In genomic region chr1:105780457-105781364, GRCm38 (mm10) we compare ENCODE assay signal across 8 mouse cellular contexts. TPM values are rescaled to one million over a fixed set of nuclear protein-coding genes. Genes with fewer than 3 reads are reported as not detected.
DNase-seq lines count a peak whose midpoint lies in the region; ATAC-seq and TF ChIP-seq lines count a peak whose summit lies in the region.

Gene Tnfrsf11a (plus strand): TSS chr1:105780718.

- in situ Hi-C loops in CH12.LX (cut with MboI; ENCODE audit: low pct_ligation_motif_present, low pct_unique_long_range_greater_than_20kb, low sequenced_read_pairs) = no loop called here

- H3K79me2 ChIP-seq in CH12.LX (replicated peaks; ENCODE audit: control insufficient read depth, extremely low read depth, insufficient read depth, poor library complexity, severe bottlenecking) = no peaks in the 10 kb centered on the region

- TF ChIP-seq RAD21 in CH12.LX (IDR thresholded peaks at IDR 0.05; ENCODE audit: low read depth, low read length) = peak; percentile 21

- no peak for TF ChIP-seq EP300 in CH12.LX (IDR thresholded peaks at IDR 0.05; ENCODE audit: low read length)

- peak in 1 of 2 experiments; percentile 58; a peak in 2 of 4 replicates for TF ChIP-seq CTCF in CH12.LX (conservative IDR thresholded peaks at IDR 0.05 in 1 of 2, IDR thresholded peaks at IDR 0.05 in 1 of 2; ENCODE audit: low read depth in 2 of 2, low read length in 2 of 2)
- TF ChIP-seq CTCF in forebrain, postnatal 0 days (IDR thresholded peaks at IDR 0.05; ENCODE audit: low read depth) = peak; percentile 64

- 3% methylated on average over 63 of the region's 77 CpGs for WGBS in forebrain, postnatal 0 days
- whole genome bisulfite sequencing in hindbrain, embryonic 10.5 days = 3% methylated on average over 76 of the region's 77 CpGs
- WGBS in lung, embryonic 15.5 days = 3% methylated on average over 57 of the region's 77 CpGs
- 4% methylated on average over 46 of the region's 77 CpGs for WGBS in neural tube, embryonic 15.5 days

- DNase-seq in CH12.LX (ENCODE audit: extremely low read depth) = no peak
- DNase-seq in cerebellum, adult 11-12 months = peak; percentile 66
- DNase-seq in forebrain, postnatal 0 days = peak; percentile 48
- peak; percentile 42 for DNase-seq in hindbrain, embryonic 10.5 days (ENCODE audit: low spot score)
- DNase-seq in layer of hippocampus, adult 9-11 months = peak; percentile 40
- DNase-seq in thymus, adult 18-20 months = peak; percentile 17 to 34

- H3K36me3 ChIP-seq in CH12.LX (replicated peaks in 1 of 2; ENCODE audit: control insufficient read depth in 1 of 2, insufficient read depth in 1 of 2, low read length in 1 of 2) = no peaks in the 10 kb centered on the region
- H3K36me3 ChIP-seq in forebrain, postnatal 0 days (ENCODE audit: insufficient read depth) = no peaks in the 10 kb centered on the region
- no peaks in the 10 kb centered on the region for H3K36me3 ChIP-seq in hindbrain, embryonic 10.5 days
- no peaks in the 10 kb centered on the region for H3K36me3 ChIP-seq in lung, embryonic 15.5 days
- H3K36me3 ChIP-seq in neural tube, embryonic 15.5 days = no peaks in the 10 kb centered on the region

- peak within 1 kb of the TSS; percentile 64; the same call in 1 of the 2 replicates for H3K9ac ChIP-seq in CH12.LX (ENCODE audit: insufficient read depth, low read depth)
- peak within 1 kb of the TSS; percentile 68 for H3K9ac ChIP-seq in forebrain, postnatal 0 days
- peak within 1 kb of the TSS; percentile 39 for H3K9ac ChIP-seq in lung, embryonic 15.5 days
- H3K9ac ChIP-seq in neural tube, embryonic 15.5 days (replicated peaks) = peak within 1 kb of the TSS; percentile 63

- TF ChIP-seq POLR2A in CH12.LX (IDR thresholded peaks at IDR 0.05; ENCODE audit: low read depth, low read length) = no peak

- no peaks in the 10 kb centered on the region for H3K9me3 ChIP-seq in CH12.LX (replicated peaks; ENCODE audit: low read length)
- no peaks in the 10 kb centered on the region for H3K9me3 ChIP-seq in forebrain, postnatal 0 days (ENCODE audit: low read length)
- no peaks in the 10 kb centered on the region for H3K9me3 ChIP-seq in hindbrain, embryonic 10.5 days
- no peaks in the 10 kb centered on the region for H3K9me3 ChIP-seq in lung, embryonic 15.5 days
- no peaks in the 10 kb centered on the region for H3K9me3 ChIP-seq in neural tube, embryonic 15.5 days (replicated peaks)

- peaks cover 8 to 29% of the 10 kb centered on the region in 2 experiments; a peak in 3 of 4 replicates for H3K4me1 ChIP-seq in CH12.LX (ENCODE audit: control insufficient read depth in 1 of 2, insufficient read depth in 2 of 2)
- no peaks in the 10 kb centered on the region for H3K4me1 ChIP-seq in forebrain, postnatal 0 days (ENCODE audit: insufficient read depth)
- peaks cover 10% of the 10 kb centered on the region; the same call in 1 of the 2 replicates for H3K4me1 ChIP-seq in hindbrain, embryonic 10.5 days (replicated peaks)
- H3K4me1 ChIP-seq in lung, embryonic 15.5 days = peaks cover 24% of the 10 kb centered on the region
- peaks cover 19% of the 10 kb centered on the region for H3K4me1 ChIP-seq in neural tube, embryonic 15.5 days

- dilution Hi-C loops in CH12.LX (cut with MboI; ENCODE audit: extremely low pct_ligation_motif_present, extremely low pct_unique_long_range_greater_than_20kb, low sequenced_read_pairs) = no loop called here

- H3K4me2 ChIP-seq in CH12.LX (ENCODE audit: insufficient read depth, low read depth, poor library complexity, severe bottlenecking) = peak within 1 kb of the TSS; percentile 76
- H3K4me2 ChIP-seq in forebrain, postnatal 0 days (ENCODE audit: low read depth) = peak within 1 kb of the TSS; percentile 94
- peak within 1 kb of the TSS; percentile 92 for H3K4me2 ChIP-seq in lung, embryonic 15.5 days
- H3K4me2 ChIP-seq in neural tube, embryonic 15.5 days = peak within 1 kb of the TSS; percentile 98

- H3K27me3 ChIP-seq in CH12.LX (replicated peaks) = no peaks in the 10 kb centered on the region
- peaks cover 6% of the 10 kb centered on the region; the same call in 1 of the 2 replicates for H3K27me3 ChIP-seq in forebrain, postnatal 0 days (ENCODE audit: insufficient read depth, low read length)
- peaks cover 46% of the 10 kb centered on the region for H3K27me3 ChIP-seq in hindbrain, embryonic 10.5 days (ENCODE audit: insufficient read depth, poor library complexity, severe bottlenecking)
- H3K27me3 ChIP-seq in lung, embryonic 15.5 days = peaks cover 18% of the 10 kb centered on the region
- peaks cover 16% of the 10 kb centered on the region for H3K27me3 ChIP-seq in neural tube, embryonic 15.5 days (replicated peaks)

- peak within 1 kb of the TSS; percentile 45 to 76 (median 50) for H3K4me3 ChIP-seq in CH12.LX (replicated peaks in 1 of 3; ENCODE audit: low read depth in 2 of 3, low read length in 2 of 3, poor library complexity in 1 of 3)
- H3K4me3 ChIP-seq in forebrain, postnatal 0 days (ENCODE audit: low read depth, low read length) = peak within 1 kb of the TSS; percentile 60
- H3K4me3 ChIP-seq in hindbrain, embryonic 10.5 days = peak within 1 kb of the TSS; percentile 67
- peak within 1 kb of the TSS; percentile 55 for H3K4me3 ChIP-seq in lung, embryonic 15.5 days
- peak within 1 kb of the TSS; percentile 61 for H3K4me3 ChIP-seq in neural tube, embryonic 15.5 days (replicated peaks)

- ATAC-seq in forebrain, postnatal 0 days = peak; percentile 89
- peak; percentile 72; the same call in 1 of the 2 replicates for ATAC-seq in lung, embryonic 15.5 days (ENCODE audit: borderline replicate concordance, extremely low read depth, low FRiP score, low TSS enrichment)
- ATAC-seq in neural tube, embryonic 15.5 days (ENCODE audit: low FRiP score) = peak; percentile 86

- H3K27ac ChIP-seq in CH12.LX (ENCODE audit: insufficient read depth, low read depth) = no peak within 1 kb of the TSS
- no peak within 1 kb of the TSS for H3K27ac ChIP-seq in forebrain, postnatal 0 days (ENCODE audit: low read depth, low read length)
- peak within 1 kb of the TSS; percentile 68 for H3K27ac ChIP-seq in hindbrain, embryonic 10.5 days
- H3K27ac ChIP-seq in lung, embryonic 15.5 days = no peak within 1 kb of the TSS
- H3K27ac ChIP-seq in neural tube, embryonic 15.5 days (replicated peaks) = no peak within 1 kb of the TSS

TF ChIP-seq in CH12.LX, 34 proteins besides CTCF, POLR2A, EP300 and RAD21:
- TF ChIP-seq SMC3 (IDR thresholded peaks at IDR 0.05; ENCODE audit: low read depth, low read length) (peak; percentile 33), ZMIZ1 (IDR thresholded peaks at IDR 0.05; ENCODE audit: low read depth, low read length) (no peak)

RNA-seq across cellular contexts. Expression of gene Tnfrsf11a, which starts in this region (rescaled TPM):
- total RNA-seq in CH12.LX (2012; rRNA removed) (1.4 and 2.5 TPM in 2 replicates), CH12.LX (2014; rRNA removed) (0.09 and 0.28 TPM in 2 replicates)
- 0.20 and 0.55 TPM in 2 replicates for polyA plus RNA-seq in CH12.LX (2012; ENCODE audit: insufficient read length, low read depth)
- 2.2 and 2.3 TPM in 2 replicates for total RNA-seq in forebrain, postnatal 0 days (2014; rRNA removed)
- polyA plus RNA-seq in forebrain, postnatal 0 days (2015; fragmentation: Nextera tagmentation; extraction: Ambion mirVana) = 0.62 and 0.77 TPM in 2 replicates
- polyA plus RNA-seq in hindbrain, embryonic 10.5 days (2016; fragmentation: Nextera tagmentation; extraction: Ambion mirVana) = 0.27 and 0.34 TPM in 2 replicates
- 2.4 and 2.8 TPM in 2 replicates for polyA plus RNA-seq in lung, embryonic 15.5 days (2015; fragmentation: Nextera tagmentation; extraction: Ambion mirVana)
- 0.95 and 2.4 TPM in 2 replicates for polyA plus RNA-seq in neural tube, embryonic 15.5 days (2015; fragmentation: Nextera tagmentation; extraction: Ambion mirVana)

Comparison
In these comparisons a context has a peak if more than half of its experiments do, and no peak if none do; other contexts are left out.
1. Peak in DNase-seq, H3K4me3 ChIP-seq and H3K27ac ChIP-seq in hindbrain, embryonic 10.5 days; RNA of the gene not detected or under 1 TPM.